Mouse (Mus musculus) thymus, postnatal 0 days (tissue): ENCODE results near the gene Sprr4. TPM values are rescaled to one million over a fixed set of nuclear protein-coding genes. Genes with fewer than 3 reads are reported as not detected.
"Not testable (repeated sequence)": the region's sequence is repeated elsewhere in the genome, so short reads cannot be mapped to it uniquely, and the experiment has no call there.

Experiments
- DNase-seq: peaks from one replicate; pipeline ENCODE4 v3.0.0-alpha.2; 2015; ENCODE audit warnings: low spot score
- polyA plus RNA-seq: library from polyadenylated mRNA; unstranded; fragments of >200 nt; fragmentation: Nextera tagmentation; extraction: Ambion mirVana; gene quantifications from 2 replicates; pipeline ENCODE4 v1.2.1, GENCODE M21; 2015

Gene Sprr4
- 1.1 TPM in 1 of 2 replicates, not detected in the other for polyA plus RNA-seq

- no peak for DNase-seq
Observed at GRCm38 (mm10) chr3:92500393-92500792, at the start of gene Sprr4. Gene Sprr4, minus strand, starts transcription at chr3:92500493.

GRCm38 (mm10) chr3:92534411-92534810 is 34.1 kb upstream of the Sprr4 start, which contains the start of gene 2310046K23Rik:
Gene 2310046K23Rik, minus strand, starts transcription at chr3:92534511.
- DNase-seq: no peak

- DNase-seq: no peak
Observed at GRCm38 (mm10) chr3:92512325-92512724, 12.0 kb upstream of the Sprr4 start.

GRCm38 (mm10) chr3:92510786-92511185 is 10.5 kb upstream of the Sprr4 start:
- no peak for DNase-seq

GRCm38 (mm10) chr3:92508185-92508584 is 7.9 kb upstream of the Sprr4 start:
- no peak for DNase-seq

- DNase-seq: no peak
Observed at GRCm38 (mm10) chr3:92503528-92503927, 3.2 kb upstream of the Sprr4 start.

GRCm38 (mm10) chr3:92490262-92490661 is 10.0 kb downstream of the Sprr4 start:
- not testable (repeated sequence) for DNase-seq

GRCm38 (mm10) chr3:92486307-92486706 is 14.0 kb downstream of the Sprr4 start:
- no peak for DNase-seq

GRCm38 (mm10) chr3:92485863-92486262 is 14.4 kb downstream of the Sprr4 start, which contains the start of gene Sprr1a:
Gene Sprr1a, minus strand, starts transcription at chr3:92485895.
- no peak for DNase-seq

GRCm38 (mm10) chr3:92481249-92481648 is 19.0 kb downstream of the Sprr4 start:
- not testable (repeated sequence) for DNase-seq

- no peak for DNase-seq
Observed at GRCm38 (mm10) chr3:92470111-92470510, 30.2 kb downstream of the Sprr4 start.

- DNase-seq: no peak
Observed at GRCm38 (mm10) chr3:92467424-92467823, 32.9 kb downstream of the Sprr4 start.

- no peak for DNase-seq
Observed at GRCm38 (mm10) chr3:92466576-92466975, 33.7 kb downstream of the Sprr4 start.

- no peak for DNase-seq
Observed at GRCm38 (mm10) chr3:92458620-92459019, 41.7 kb downstream of the Sprr4 start, which contains the start of gene Sprr3. Gene Sprr3, minus strand, starts transcription at chr3:92458720.

- no peak for DNase-seq
Observed at GRCm38 (mm10) chr3:92455151-92455550, 45.1 kb downstream of the Sprr4 start.

Other genes starting within 250 kb of the Sprr4 start
- gene Sprr2a3, start 215.1 kb downstream of the Sprr4 start, polyA plus RNA-seq: 17.8 and 22.9 TPM in 2 replicates
- 0.51 and 0.96 TPM in 2 replicates for gene Sprr2b, start 183.9 kb downstream of the Sprr4 start, polyA plus RNA-seq
- gene Sprr2d, start 161.4 kb downstream of the Sprr4 start, polyA plus RNA-seq: 1.1 and 1.4 TPM in 2 replicates
- gene Sprr2e, start 148.3 kb downstream of the Sprr4 start, polyA plus RNA-seq: 0.22 and 0.38 TPM in 2 replicates
- 1.3 and 1.5 TPM in 2 replicates for gene Sprr2f, start 135.3 kb downstream of the Sprr4 start, polyA plus RNA-seq
- gene Sprr2h, start 114.8 kb downstream of the Sprr4 start, polyA plus RNA-seq: 0.39 TPM in 1 of 2 replicates, not detected in the other
- gene Sprr2i, start 92.5 kb downstream of the Sprr4 start, polyA plus RNA-seq: 1.7 and 2.3 TPM in 2 replicates
- gene Sprr2j-ps, start 82.4 kb downstream of the Sprr4 start, polyA plus RNA-seq: 0.19 and 0.29 TPM in 2 replicates
- gene Gm9774, start 71.1 kb downstream of the Sprr4 start, polyA plus RNA-seq: 9.3 and 9.4 TPM in 2 replicates
- 0.46 and 0.49 TPM in 2 replicates for gene Sprr2k, start 67.9 kb downstream of the Sprr4 start, polyA plus RNA-seq
- 0.68 and 1.1 TPM in 2 replicates for gene Sprr1b, start 61.7 kb downstream of the Sprr4 start, polyA plus RNA-seq
- 1.4 TPM in 1 of 2 replicates, not detected in the other for gene Sprr3, start 41.8 kb downstream of the Sprr4 start, polyA plus RNA-seq
- gene Sprr1a, start 14.6 kb downstream of the Sprr4 start, polyA plus RNA-seq: 14.9 and 17.7 TPM in 2 replicates
- gene 2310046K23Rik, start 34.0 kb upstream of the Sprr4 start, polyA plus RNA-seq: 0.46 TPM in 1 of 2 replicates, not detected in the other
- 0.14 and 0.25 TPM in 2 replicates for gene Ivl, start 73.2 kb upstream of the Sprr4 start, polyA plus RNA-seq
- 0.16 TPM in 1 of 2 replicates, not detected in the other for gene Smcp, start 88.5 kb upstream of the Sprr4 start, polyA plus RNA-seq
- gene 2210017I01Rik, start 107.0 kb upstream of the Sprr4 start, polyA plus RNA-seq: not detected in 2 replicates
- not detected in 2 replicates for gene Lce6a, start 121.2 kb upstream of the Sprr4 start, polyA plus RNA-seq
- gene Lce1a1, start 147.8 kb upstream of the Sprr4 start, polyA plus RNA-seq: 0.34 TPM in 1 of 2 replicates, not detected in the other
- gene Lce1b, start 156.4 kb upstream of the Sprr4 start, polyA plus RNA-seq: not detected in 2 replicates
- 0.20 and 0.49 TPM in 2 replicates for gene Lce1a2, start 169.8 kb upstream of the Sprr4 start, polyA plus RNA-seq
- not detected in 2 replicates for gene Lce1c, start 178.8 kb upstream of the Sprr4 start, polyA plus RNA-seq
- not detected in 2 replicates for gene Lce1d, start 186.7 kb upstream of the Sprr4 start, polyA plus RNA-seq
- 0.27 and 0.39 TPM in 2 replicates for gene Lce1e, start 208.6 kb upstream of the Sprr4 start, polyA plus RNA-seq
- not detected in 2 replicates for gene Lce1f, start 219.9 kb upstream of the Sprr4 start, polyA plus RNA-seq
- not detected in 2 replicates for gene Gm38119, start 238.6 kb upstream of the Sprr4 start, polyA plus RNA-seq